Mouse (Mus musculus) heart, embryonic 16.5 days (tissue): ENCODE results near the gene Agap1. TPM values are rescaled to one million over a fixed set of nuclear protein-coding genes. Genes with fewer than 3 reads are reported as not detected.

ENCODE experiments used
- ATAC-seq: fragments of 200-750 bp; cut with Nextera tagmentation; replicated peaks from 2 replicates; pipeline ENCODE4 v1.8.0; 2017; ENCODE audit warnings: moderate number of reproducible peaks; ENCODE audit not compliant: insufficient read depth, low FRiP score; ENCODE audit errors: extremely low read depth
- H3K27ac ChIP-seq: fragments of 300-500 bp; sonication (generic); 2 replicates; pipeline ENCODE4 v1.5.1; 2014; ENCODE audit warnings: mild to moderate bottlenecking, low read length, control low read depth, moderate library complexity
- H3K27me3 ChIP-seq: fragments of 300-500 bp; sonication (generic); 2 replicates; pipeline ENCODE4 v1.6.1; 2014; ENCODE audit warnings: low read length, mixed read lengths; ENCODE audit not compliant: control insufficient read depth, insufficient read depth
- H3K36me3 ChIP-seq: fragments of 300-500 bp; sonication (generic); 2 replicates; pipeline ENCODE4 v1.6.1; 2014; ENCODE audit not compliant: control insufficient read depth, insufficient read depth
- H3K4me1 ChIP-seq: fragments of 300-500 bp; sonication (generic); 2 replicates; pipeline ENCODE4 v1.6.1; 2014; ENCODE audit warnings: low read length, mixed read lengths; ENCODE audit not compliant: control insufficient read depth, insufficient read depth
- H3K4me2 ChIP-seq: fragments of 300-500 bp; sonication (generic); 2 replicates; pipeline ENCODE4 v1.6.1; 2014; ENCODE audit warnings: low read depth, mild to moderate bottlenecking, control low read depth, low read length
- H3K4me3 ChIP-seq: fragments of 300-500 bp; sonication (generic); 2 replicates; pipeline ENCODE4 v1.5.1; 2014; ENCODE audit warnings: mild to moderate bottlenecking, control low read depth, low read length
- H3K9ac ChIP-seq: fragments of 300-500 bp; sonication (generic); 2 replicates; pipeline ENCODE4 v1.6.1; 2014; ENCODE audit warnings: low read length, control low read depth
- H3K9me3 ChIP-seq: fragments of 300-500 bp; sonication (generic); replicated peaks from 2 replicates; pipeline ENCODE4 v1.6.1; 2016; ENCODE audit warnings: low read length; ENCODE audit not compliant: control insufficient read depth
- WGBS: fragments of 180-500 bp; shearing (Covaris S2); extraction: QIAGEN DNeasy Blood & Tissue Kit; methylation state at CpG from one replicate; pipeline ENCODE4 v1.1.7; 2014; 5-methylcytosine and 5-hydroxymethylcytosine counted together
- polyA plus RNA-seq: library from polyadenylated mRNA; unstranded; fragments of >200 nt; fragmentation: Nextera tagmentation; extraction: Ambion mirVana; gene quantifications from 2 replicates; pipeline ENCODE4 v1.2.1, GENCODE M21; 2015

Agap1 gene
- polyA plus RNA-seq, 1 experiment from 2014 or later = 6.2 TPM

- Histone ChIP-seq H3K9ac (no peak overlapping the region), H3K36me3 (no peaks in the 10 kb centered on the region), H3K4me3 (no peak overlapping the region), H3K27ac (no peak overlapping the region), H3K4me2 (no peak overlapping the region), H3K27me3 (no peaks in the 10 kb centered on the region), H3K9me3 (no peaks in the 10 kb centered on the region), H3K4me1 (peaks cover 8% of the 10 kb centered on the region)
- 63% methylated on average over 8 of the region's 8 CpGs for WGBS
- no peak for ATAC-seq
These were observed 28.5 kb upstream of the Agap1 start for GRCm38 (mm10) chr1:89426137-89426536.

DNA sequence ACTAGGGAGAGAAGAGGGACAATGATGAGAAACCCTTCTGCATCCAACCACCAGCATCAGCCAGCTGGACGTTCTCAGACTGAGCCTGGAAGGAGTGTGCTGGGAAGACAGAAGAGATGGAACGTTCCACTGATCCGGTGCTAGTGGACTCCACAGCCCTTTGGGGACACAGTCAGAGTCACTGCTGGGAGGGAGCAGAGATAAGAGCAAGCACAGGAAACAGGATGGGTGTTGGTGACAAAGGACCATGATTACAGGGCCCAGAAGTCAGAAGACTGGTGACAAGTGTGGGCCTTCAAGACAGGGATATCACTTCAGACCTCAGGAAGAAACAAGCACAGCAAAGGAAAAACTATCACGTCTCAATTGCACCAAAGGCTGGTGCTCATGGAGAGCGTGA is 25.9 kb upstream of the Agap1 start:
- Histone ChIP-seq H3K27me3 (no peaks in the 10 kb centered on the region), H3K36me3 (no peaks in the 10 kb centered on the region), H3K27ac (no peak overlapping the region), H3K4me2 (no peak overlapping the region), H3K9ac (no peak overlapping the region), H3K9me3 (no peaks in the 10 kb centered on the region), H3K4me3 (no peak overlapping the region), H3K4me1 (peaks cover 6% of the 10 kb centered on the region)
- peak; percentile 51; the same call in 1 of the 2 replicates for ATAC-seq
- WGBS = 54% methylated on average over 5 of the region's 5 CpGs

DNA sequence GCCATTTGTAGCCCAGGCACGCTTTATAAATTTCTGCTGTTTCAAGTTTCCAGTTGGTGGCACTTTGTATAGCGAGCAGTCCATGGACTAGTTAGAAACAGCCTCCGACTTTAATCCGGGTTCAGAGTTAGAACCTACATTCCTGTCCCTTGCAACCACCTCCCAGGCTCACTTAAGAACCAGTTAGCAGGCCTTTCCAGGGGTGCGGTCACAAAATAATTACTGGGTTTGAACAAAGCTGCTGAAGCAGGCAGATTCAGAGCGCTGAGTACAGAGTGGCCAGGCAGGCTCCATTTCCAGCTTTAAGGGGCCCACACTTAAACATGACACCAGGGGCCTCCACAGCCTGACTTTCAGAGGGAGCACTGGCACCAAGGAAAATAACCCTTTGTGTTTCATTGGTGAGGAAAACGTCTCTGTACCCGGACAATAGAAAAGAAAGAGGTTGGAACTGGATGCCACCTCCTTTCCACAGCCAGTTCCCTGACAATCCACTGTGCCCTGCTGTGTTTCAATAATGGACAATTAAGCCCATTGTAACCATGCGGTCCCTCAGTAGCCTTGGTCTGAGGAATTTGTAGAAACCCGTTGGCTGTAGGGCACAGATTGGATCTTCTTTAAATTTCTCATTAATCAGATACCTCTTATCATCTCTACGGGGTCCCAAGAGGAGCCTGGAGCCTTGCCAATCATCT is 24.5 kb upstream of the Agap1 start:
- ATAC-seq = no peak
- H3K4me2 ChIP-seq = no peak overlapping the region
- 82% methylated on average over 11 of the region's 11 CpGs for WGBS

GRCm38 (mm10) chr1:89439351-89439750 is 15.3 kb upstream of the Agap1 start:
- H3K4me1 ChIP-seq = no peaks in the 10 kb centered on the region
- no peak overlapping the region for H3K9ac ChIP-seq
- ATAC-seq = no peak
- 66% methylated on average over 6 of the region's 6 CpGs for WGBS
- no peaks in the 10 kb centered on the region for H3K27me3 ChIP-seq
- H3K4me2 ChIP-seq = no peak overlapping the region
- H3K36me3 ChIP-seq = no peaks in the 10 kb centered on the region
- H3K9me3 ChIP-seq = no peaks in the 10 kb centered on the region
- no peak overlapping the region for H3K27ac ChIP-seq
- H3K4me3 ChIP-seq = no peak overlapping the region

More for the DNA sequence above, 24.5 kb upstream of the Agap1 start:
- Histone ChIP-seq H3K9me3 (no peaks in the 10 kb centered on the region), H3K36me3 (no peaks in the 10 kb centered on the region), H3K4me1 (no peaks in the 10 kb centered on the region), H3K27ac (no peak overlapping the region), H3K9ac (no peak overlapping the region), H3K27me3 (no peaks in the 10 kb centered on the region), H3K4me3 (no peak overlapping the region)

- Histone ChIP-seq H3K9ac (no peak overlapping the region), H3K36me3 (no peaks in the 10 kb centered on the region), H3K4me2 (no peak overlapping the region), H3K9me3 (no peaks in the 10 kb centered on the region), H3K27me3 (no peaks in the 10 kb centered on the region), H3K4me3 (no peak overlapping the region), H3K4me1 (no peaks in the 10 kb centered on the region), H3K27ac (no peak overlapping the region)
- 37% methylated on average over 5 of the region's 5 CpGs for WGBS
- ATAC-seq = no peak
These were observed 13.2 kb upstream of the Agap1 start for GRCm38 (mm10) chr1:89441236-89441897.

DNA sequence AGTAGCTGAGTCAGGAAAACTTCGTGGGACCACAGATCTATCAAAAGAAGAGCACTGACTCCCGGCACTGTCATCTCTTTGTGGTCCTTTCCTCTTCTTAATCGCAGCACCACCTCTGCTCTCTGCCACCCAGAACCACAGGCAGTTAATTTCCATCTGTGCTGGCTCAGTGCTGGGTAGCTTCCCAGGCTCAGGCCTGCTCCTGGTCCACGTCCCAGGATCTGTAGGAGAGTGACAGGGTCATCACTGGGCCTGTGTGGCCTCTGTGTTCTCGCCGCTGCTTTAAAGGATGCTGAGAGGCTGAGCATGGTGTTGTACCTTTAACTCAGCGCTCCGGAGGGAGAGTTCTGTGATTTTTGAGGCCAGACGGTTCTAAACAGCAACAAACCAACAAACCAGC is 11.1 kb upstream of the Agap1 start:
- no peak overlapping the region for H3K27ac ChIP-seq
- H3K36me3 ChIP-seq = no peaks in the 10 kb centered on the region
- no peaks in the 10 kb centered on the region for H3K9me3 ChIP-seq
- H3K27me3 ChIP-seq = no peaks in the 10 kb centered on the region
- no peak for ATAC-seq
- no peak overlapping the region for H3K9ac ChIP-seq
- H3K4me1 ChIP-seq = no peaks in the 10 kb centered on the region
- 64% methylated on average over 9 of the region's 9 CpGs for WGBS
- no peak overlapping the region for H3K4me2 ChIP-seq
- no peak overlapping the region for H3K4me3 ChIP-seq

- H3K9me3 ChIP-seq = no peaks in the 10 kb centered on the region
- no peak overlapping the region for H3K27ac ChIP-seq
- no peak overlapping the region for H3K4me3 ChIP-seq
- no peak overlapping the region for H3K9ac ChIP-seq
- H3K4me1 ChIP-seq = no peaks in the 10 kb centered on the region
- 36% methylated on average over 3 of the region's 3 CpGs for WGBS
- no peak overlapping the region for H3K4me2 ChIP-seq
- no peak for ATAC-seq
- no peaks in the 10 kb centered on the region for H3K36me3 ChIP-seq
- H3K27me3 ChIP-seq = no peaks in the 10 kb centered on the region
These were observed 10.6 kb upstream of the Agap1 start for GRCm38 (mm10) chr1:89444014-89444413.

- no peak overlapping the region for H3K4me2 ChIP-seq
- H3K9ac ChIP-seq = no peak overlapping the region
- no peak overlapping the region for H3K27ac ChIP-seq
- H3K27me3 ChIP-seq = no peaks in the 10 kb centered on the region
- no peak for ATAC-seq
- H3K4me3 ChIP-seq = no peak overlapping the region
- peaks cover 6% of the 10 kb centered on the region for H3K4me1 ChIP-seq
- 78% methylated on average over 7 of the region's 7 CpGs for WGBS
- no peaks in the 10 kb centered on the region for H3K9me3 ChIP-seq
- no peaks in the 10 kb centered on the region for H3K36me3 ChIP-seq
These were observed 4.5 kb upstream of the Agap1 start for GRCm38 (mm10) chr1:89450139-89450538.

DNA sequence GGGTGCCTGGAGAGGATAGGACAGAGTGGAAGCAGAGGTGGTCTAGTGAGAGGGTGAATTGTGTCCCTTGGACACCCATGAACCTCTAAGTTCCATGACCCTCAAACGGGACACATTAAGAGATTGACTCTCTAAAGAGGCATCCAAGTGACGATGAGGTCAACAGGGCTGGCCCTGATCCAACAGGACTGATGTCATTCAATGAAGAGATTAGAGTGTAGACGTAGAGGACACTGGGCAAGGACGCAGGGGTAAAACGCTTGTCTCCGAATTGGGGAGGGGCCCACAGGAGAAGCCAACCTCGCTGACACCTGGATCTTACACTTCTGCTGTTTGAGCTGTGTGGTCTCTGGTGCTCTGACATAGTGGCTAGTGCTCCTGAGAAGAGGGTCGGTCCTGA is 2.5 kb upstream of the Agap1 start:
- no peak overlapping the region for H3K27ac ChIP-seq
- H3K4me2 ChIP-seq = no peak overlapping the region
- no peak for ATAC-seq
- peaks cover 18% of the 10 kb centered on the region for H3K4me1 ChIP-seq
- H3K9me3 ChIP-seq = no peaks in the 10 kb centered on the region
- no peaks in the 10 kb centered on the region for H3K36me3 ChIP-seq
- H3K9ac ChIP-seq = no peak overlapping the region
- H3K4me3 ChIP-seq = no peak overlapping the region
- no peaks in the 10 kb centered on the region for H3K27me3 ChIP-seq
- 54% methylated on average over 8 of the region's 8 CpGs for WGBS
